Mouse (Mus musculus) brain, embryonic 14.5 days (tissue): ENCODE measurements around the gene Colca2.

Source experiments
- CTCF ChIP-seq: fragments of 200-500 bp; IDR thresholded peaks from 2 replicates; pipeline ENCODE4 v1.5.1; 2012; ENCODE audit warnings: inconsistent platforms, mild to moderate bottlenecking, moderate library complexity, borderline replicate concordance; ENCODE audit not compliant: insufficient read depth, insufficient read length; ENCODE audit errors: extremely low read depth
- POLR2A ChIP-seq: fragments of 200-500 bp; IDR thresholded peaks from 2 replicates; pipeline ENCODE4 v1.6.1; 2012; ENCODE audit warnings: mild to moderate bottlenecking, inconsistent platforms, borderline replicate concordance; ENCODE audit not compliant: poor library complexity, insufficient read depth, insufficient read length, severe bottlenecking; ENCODE audit errors: extremely low read depth

- no peak for TF ChIP-seq CTCF
- TF ChIP-seq POLR2A: no peak
These were observed 4.7 kb downstream of the Colca2 start for GRCm38 (mm10) chr9:51273581-51274154.
